Mouse (Mus musculus) lung, postnatal 0 days (tissue): Measurements from ENCODE around the gene Gm3512. TPM values are rescaled to one million over a fixed set of nuclear protein-coding genes. Genes with fewer than 3 reads are reported as not detected.
"Not testable (repeated sequence)": the region's sequence is repeated elsewhere in the genome, so short reads cannot be mapped to it uniquely, and the experiment has no call there.

Source experiments
- ATAC-seq: fragments of 200-750 bp; cut with Nextera tagmentation; 2 replicates; pipeline ENCODE4 v1.8.0; 2017; ENCODE audit warnings: moderate library complexity
- DNase-seq: peaks from one replicate; pipeline ENCODE4 v3.0.0-alpha.2; 2016; ENCODE audit warnings: low spot score
- H3K27ac ChIP-seq: fragments of 300-500 bp; sonication (generic); 2 replicates; pipeline ENCODE4 v1.5.1; 2014; ENCODE audit warnings: antibody characterized with exemption, mild to moderate bottlenecking, low read length, mixed read lengths
- H3K27me3 ChIP-seq: fragments of 300-500 bp; sonication (generic); replicated peaks from 2 replicates; pipeline ENCODE4 v1.6.1; 2014; ENCODE audit warnings: low read length, mixed read lengths; ENCODE audit not compliant: insufficient read depth
- H3K36me3 ChIP-seq: fragments of 300-500 bp; sonication (generic); 2 replicates; pipeline ENCODE4 v1.6.1; 2014; ENCODE audit warnings: low read length, mixed read lengths; ENCODE audit not compliant: insufficient read depth
- H3K4me1 ChIP-seq: fragments of 300-500 bp; sonication (generic); 2 replicates; pipeline ENCODE4 v1.6.1; 2014; ENCODE audit warnings: antibody characterized with exemption, low read depth, low read length, mixed read lengths; ENCODE audit not compliant: insufficient read depth
- H3K4me2 ChIP-seq: fragments of 300-500 bp; sonication (generic); replicated peaks from 2 replicates; pipeline ENCODE4 v1.6.1; 2014; ENCODE audit warnings: low read depth, mild to moderate bottlenecking, low read length, moderate library complexity, mixed read lengths
- H3K4me3 ChIP-seq: fragments of 300-500 bp; sonication (generic); 2 replicates; pipeline ENCODE4 v1.5.1; 2014; ENCODE audit warnings: low read depth, low read length
- H3K9ac ChIP-seq: fragments of 300-500 bp; sonication (generic); replicated peaks from 2 replicates; pipeline ENCODE4 v1.6.1; 2014; ENCODE audit warnings: low read depth, mild to moderate bottlenecking
- H3K9me3 ChIP-seq: fragments of 300-500 bp; sonication (generic); 2 replicates; pipeline ENCODE4 v1.6.1; 2016; ENCODE audit warnings: low read length, mixed read lengths
- WGBS: fragments of 180-500 bp; shearing (Covaris S2); extraction: QIAGEN DNeasy Blood & Tissue Kit; methylation state at CpG from one replicate; pipeline ENCODE4 v1.1.7; 2014; 5-methylcytosine and 5-hydroxymethylcytosine counted together
- polyA plus RNA-seq: library from polyadenylated mRNA; unstranded; fragments of >200 nt; fragmentation: Nextera tagmentation; extraction: Ambion mirVana; gene quantifications from 2 replicates; pipeline ENCODE4 v1.2.1, GENCODE M21; 2015

Gm3512 gene
- 1.9 and 2.0 TPM in 2 replicates for polyA plus RNA-seq

- H3K4me1 ChIP-seq, H3K4me2 ChIP-seq, H3K27me3 ChIP-seq, H3K27ac ChIP-seq, H3K9ac ChIP-seq, ATAC-seq, H3K9me3 ChIP-seq, H3K36me3 ChIP-seq, H3K4me3 ChIP-seq, DNase-seq: not testable (repeated sequence)
- no CpG with 5 or more reads among the region's 37 CpGs for WGBS
These were observed at the start of gene Gm3512 for GRCm38 (mm10) chr14:7174483-7174971. Gm3512 (minus strand) TSS chr14:7174533.

- H3K4me1 ChIP-seq, H3K27ac ChIP-seq, H3K4me2 ChIP-seq, DNase-seq, H3K4me3 ChIP-seq, H3K9me3 ChIP-seq, ATAC-seq, H3K27me3 ChIP-seq, H3K9ac ChIP-seq, H3K36me3 ChIP-seq: not testable (repeated sequence)
- 75% methylated on average over 2 of the region's 3 CpGs for WGBS
These were observed 25.7 kb upstream of the Gm3512 start for GRCm38 (mm10) chr14:7200070-7200469.

- H3K9ac ChIP-seq, H3K9me3 ChIP-seq, H3K4me2 ChIP-seq, H3K4me3 ChIP-seq, ATAC-seq, H3K4me1 ChIP-seq, H3K27ac ChIP-seq, H3K27me3 ChIP-seq, H3K36me3 ChIP-seq, DNase-seq: not testable (repeated sequence)
- no CpG with 5 or more reads among the region's 2 CpGs for WGBS
These were observed 20.1 kb upstream of the Gm3512 start, which contains the start of gene Gm16434 for GRCm38 (mm10) chr14:7194440-7194839. Gm16434 (minus strand) TSS chr14:7194540.

GRCm38 (mm10) chr14:7125312-7125711 is 49.0 kb downstream of the Gm3512 start, which contains the start of gene Gm6676:
Gm6676 (minus strand) TSS chr14:7125412.
- no CpG with 5 or more reads among the region's 2 CpGs for WGBS
- not testable (repeated sequence) for ATAC-seq

GRCm38 (mm10) chr14:7105124-7105802 is 69.1 kb downstream of the Gm3512 start:
- WGBS = 0% methylated on average over 9 of the region's 54 CpGs
- not testable (repeated sequence) for H3K9me3 ChIP-seq, H3K27me3 ChIP-seq, H3K27ac ChIP-seq, H3K9ac ChIP-seq, H3K36me3 ChIP-seq, DNase-seq, ATAC-seq, H3K4me1 ChIP-seq
- Histone ChIP-seq H3K4me3 (peak overlapping the region; percentile 15; the same call in 1 of the 2 replicates), H3K4me2 (peak overlapping the region; percentile 54)

More at GRCm38 (mm10) chr14:7125312-7125711, 49.0 kb downstream of the Gm3512 start, which contains the start of gene Gm6676:
- not testable (repeated sequence) for H3K4me2 ChIP-seq, H3K4me1 ChIP-seq, H3K27ac ChIP-seq, H3K9ac ChIP-seq, H3K27me3 ChIP-seq, DNase-seq, H3K9me3 ChIP-seq, H3K36me3 ChIP-seq, H3K4me3 ChIP-seq

Other genes with a start within 250 kb of the Gm3512 start
- not detected in 2 replicates for gene Gm6356, start 200.7 kb downstream of the Gm3512 start, polyA plus RNA-seq
- gene Gm10406, start 147.1 kb downstream of the Gm3512 start, polyA plus RNA-seq = 0.10 and 0.24 TPM in 2 replicates
- gene Gm3685, start 129.6 kb downstream of the Gm3512 start, polyA plus RNA-seq = not detected in 2 replicates
- gene Gm3696, start 73.9 kb downstream of the Gm3512 start, polyA plus RNA-seq = 0.25 and 0.27 TPM in 2 replicates
- not detected in 2 replicates for gene Gm6676, start 49.1 kb downstream of the Gm3512 start, polyA plus RNA-seq
- gene Gm16434, start 20.0 kb upstream of the Gm3512 start, polyA plus RNA-seq = not detected in 2 replicates
- not detected in 2 replicates for gene Gm3727, start 90.2 kb upstream of the Gm3512 start, polyA plus RNA-seq
- 0.13 and 0.25 TPM in 2 replicates for gene Gm3739, start 140.5 kb upstream of the Gm3512 start, polyA plus RNA-seq
- gene Gm5797, start 157.9 kb upstream of the Gm3512 start, polyA plus RNA-seq = not detected in 2 replicates
- gene Gm8374, start 190.6 kb upstream of the Gm3512 start, polyA plus RNA-seq = not detected in 2 replicates